Mouse (Mus musculus) megakaryocyte, embryonic 14.5 days (primary cell): Measurements from ENCODE around the gene Traf4.

Experiments
- FLI1 ChIP-seq: IDR thresholded peaks from 2 replicates; pipeline ENCODE4 v1.6.1; 2012; ENCODE audit warnings: low read length, inconsistent platforms, mixed read lengths
- GATA1 ChIP-seq: IDR thresholded peaks from 3 replicates; pipeline ENCODE4 v1.6.1; 2012; ENCODE audit warnings: mixed read lengths, low read length, inconsistent platforms, borderline replicate concordance

- TF ChIP-seq GATA1: no peak
- no peak for TF ChIP-seq FLI1
Observed at GRCm38 (mm10) chr11:78175771-78176401, 10.5 kb upstream of the Traf4 start.
